Mouse (Mus musculus) erythroblast, embryonic 14.5 days (primary cell): Measurements from ENCODE around the gene Fam49a. TPM values are rescaled to one million over a fixed set of nuclear protein-coding genes. Genes with fewer than 3 reads are reported as not detected.

Source experiments
- H3K27me3 ChIP-seq: 2 replicates; pipeline ENCODE4 v1.6.1; 2012; ENCODE audit warnings: inconsistent platforms; ENCODE audit not compliant: control insufficient read depth
- H3K36me3 ChIP-seq: 2 replicates; pipeline ENCODE4 v1.6.1; 2012; ENCODE audit warnings: mild to moderate bottlenecking, inconsistent platforms; ENCODE audit not compliant: control insufficient read depth
- H3K4me1 ChIP-seq: 2 replicates; pipeline ENCODE4 v1.6.1; 2012; ENCODE audit warnings: inconsistent platforms; ENCODE audit not compliant: control insufficient read depth
- H3K4me3 ChIP-seq: replicated peaks from 2 replicates; pipeline ENCODE3; 2012; ENCODE audit warnings: moderate library complexity, mild to moderate bottlenecking, inconsistent platforms
- H3K9me3 ChIP-seq: 2 replicates; pipeline ENCODE4 v1.6.1; 2012; ENCODE audit warnings: low read length, inconsistent platforms, mixed read lengths; ENCODE audit not compliant: control insufficient read depth
- GATA1 ChIP-seq: IDR thresholded peaks from 2 replicates; pipeline ENCODE4 v1.6.1; 2012; ENCODE audit warnings: low read length, inconsistent platforms, mixed read lengths
- TAL1 ChIP-seq: IDR thresholded peaks from 3 replicates; pipeline ENCODE4 v1.6.1; 2012; ENCODE audit warnings: low read length, inconsistent platforms, mixed read lengths
- polyA plus RNA-seq: library from polyadenylated mRNA; stranded (reverse); fragments of >175 nt; gene quantifications from 2 replicates; pipeline ENCODE4 v1.2.3, GENCODE M21; 2012

The Fam49a gene
- under 0.01 and 0.01 TPM in 2 replicates for polyA plus RNA-seq

GRCm38 (mm10) chr12:12261987-12262971, at the start of gene Fam49a:
Fam49a (plus strand) TSS chr12:12262139.
- H3K9me3 ChIP-seq, result no peaks in the 10 kb centered on the region
- peaks cover 26% of the 10 kb centered on the region for H3K27me3 ChIP-seq
- H3K36me3 ChIP-seq, result no peaks in the 10 kb centered on the region
- H3K4me3 ChIP-seq, result peak within 1 kb of the TSS; percentile 51
- H3K4me1 ChIP-seq, result peaks cover 3% of the 10 kb centered on the region
- TF ChIP-seq GATA1 (no peak), TAL1 (no peak)

DNA sequence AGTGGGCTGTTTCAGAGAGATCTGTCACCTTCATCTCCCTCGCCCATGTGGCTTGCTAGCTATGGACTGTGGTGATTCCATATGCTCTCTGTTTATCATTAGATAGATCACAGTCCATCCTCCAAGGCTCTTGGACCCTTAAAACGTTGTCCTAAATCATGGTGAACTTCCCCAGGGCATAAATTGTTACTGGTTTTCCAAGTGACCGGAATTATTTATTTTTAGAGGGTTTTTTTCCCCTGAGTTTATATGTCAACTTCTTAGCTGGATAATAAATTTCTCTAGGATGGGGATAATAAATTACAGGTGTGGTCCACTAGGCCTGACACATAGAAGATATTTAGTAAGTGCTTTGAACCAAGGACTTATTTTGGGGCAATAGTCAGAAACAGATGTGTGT, 48.4 kb upstream of the Fam49a start:
- TF ChIP-seq GATA1 (no peak), TAL1 (no peak)
- Histone ChIP-seq H3K36me3 (no peaks in the 10 kb centered on the region), H3K27me3 (no peaks in the 10 kb centered on the region), H3K4me3 (no peak overlapping the region), H3K9me3 (no peaks in the 10 kb centered on the region), H3K4me1 (no peaks in the 10 kb centered on the region)

- Histone ChIP-seq H3K4me3 (no peak overlapping the region), H3K36me3 (no peaks in the 10 kb centered on the region), H3K27me3 (no peaks in the 10 kb centered on the region), H3K4me1 (no peaks in the 10 kb centered on the region), H3K9me3 (no peaks in the 10 kb centered on the region)
- TF ChIP-seq TAL1 (no peak), GATA1 (no peak)
Measured at GRCm38 (mm10) chr12:12218947-12219346, 43.0 kb upstream of the Fam49a start.

GRCm38 (mm10) chr12:12220755-12221496, 41.0 kb upstream of the Fam49a start:
- H3K9me3 ChIP-seq, result no peaks in the 10 kb centered on the region

DNA sequence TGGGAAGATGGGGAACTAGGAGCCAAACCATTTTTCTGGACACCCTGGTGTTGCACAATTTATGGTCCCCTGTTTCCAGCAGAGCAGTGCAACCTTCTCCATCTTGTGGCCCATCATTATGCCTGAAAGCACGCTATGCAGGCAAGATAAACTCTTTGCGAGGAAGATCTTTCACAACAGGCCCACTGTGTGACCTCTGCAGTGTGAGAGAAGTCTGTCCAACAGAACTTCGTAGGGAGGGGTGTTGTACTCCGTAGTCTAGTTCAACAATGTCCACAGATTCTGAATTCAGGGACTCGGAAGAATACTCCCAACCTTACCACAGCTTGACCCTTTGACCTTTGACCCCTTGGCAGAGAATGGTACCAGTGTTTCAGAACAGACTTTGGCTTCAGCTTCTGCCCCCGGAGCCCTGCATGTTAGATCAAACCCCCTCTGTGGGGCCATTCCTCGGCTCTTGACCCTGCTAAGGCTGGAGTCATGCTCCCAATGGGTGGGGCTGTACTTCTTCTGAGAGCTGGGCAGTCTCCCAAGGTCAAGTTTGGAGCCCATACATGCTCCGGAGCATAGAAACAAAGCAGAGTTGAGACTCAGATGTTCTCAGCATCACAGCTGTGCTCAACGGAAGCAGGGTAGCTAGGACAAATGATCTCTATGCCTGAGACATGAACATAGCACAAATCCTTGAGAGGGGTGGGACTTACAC, 39.2 kb upstream of the Fam49a start:
- Histone ChIP-seq H3K36me3 (no peaks in the 10 kb centered on the region), H3K4me3 (no peak overlapping the region), H3K9me3 (no peaks in the 10 kb centered on the region), H3K4me1 (no peaks in the 10 kb centered on the region), H3K27me3 (no peaks in the 10 kb centered on the region)
- TF ChIP-seq GATA1 (no peak), TAL1 (no peak)

More at GRCm38 (mm10) chr12:12220755-12221496, 41.0 kb upstream of the Fam49a start:
- Histone ChIP-seq H3K27me3 (no peaks in the 10 kb centered on the region), H3K4me3 (no peak overlapping the region), H3K4me1 (no peaks in the 10 kb centered on the region), H3K36me3 (no peaks in the 10 kb centered on the region)
- no peak for TF ChIP-seq TAL1
- TF ChIP-seq GATA1, result no peak

- H3K4me1 ChIP-seq, result no peaks in the 10 kb centered on the region
- TF ChIP-seq GATA1 (no peak), TAL1 (no peak)
Measured at GRCm38 (mm10) chr12:12223336-12223735, 38.6 kb upstream of the Fam49a start.

DNA sequence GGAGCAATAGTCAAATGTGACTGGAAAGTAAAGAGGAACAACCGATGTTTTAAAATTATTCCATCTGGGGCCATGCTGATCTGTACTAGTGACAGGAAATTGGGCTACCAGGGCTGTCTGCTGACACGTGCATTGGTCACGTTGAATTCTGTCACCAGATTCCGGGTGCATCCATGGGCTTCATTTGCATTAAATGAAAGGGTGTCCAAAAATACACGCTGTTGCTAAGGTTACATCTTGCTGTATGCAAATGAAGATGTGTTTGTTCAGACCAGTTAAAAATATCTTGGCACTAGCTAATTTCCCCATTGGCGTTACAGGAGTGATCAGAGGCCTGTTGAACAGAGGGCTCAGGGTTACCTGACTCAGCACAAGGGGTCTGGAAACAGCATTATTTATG, 36.2 kb upstream of the Fam49a start:
- Histone ChIP-seq H3K9me3 (no peaks in the 10 kb centered on the region), H3K36me3 (no peaks in the 10 kb centered on the region), H3K27me3 (no peaks in the 10 kb centered on the region), H3K4me3 (no peak overlapping the region), H3K4me1 (no peaks in the 10 kb centered on the region)
- no peak for TF ChIP-seq TAL1
- no peak for TF ChIP-seq GATA1

More at GRCm38 (mm10) chr12:12223336-12223735, 38.6 kb upstream of the Fam49a start:
- no peaks in the 10 kb centered on the region for H3K36me3 ChIP-seq
- no peaks in the 10 kb centered on the region for H3K9me3 ChIP-seq
- H3K4me3 ChIP-seq, result no peak overlapping the region
- no peaks in the 10 kb centered on the region for H3K27me3 ChIP-seq

- H3K4me3 ChIP-seq, result no peak overlapping the region
- TF ChIP-seq GATA1, result no peak
- TF ChIP-seq TAL1, result no peak
- H3K27me3 ChIP-seq, result no peaks in the 10 kb centered on the region
- H3K4me1 ChIP-seq, result no peaks in the 10 kb centered on the region
- H3K36me3 ChIP-seq, result no peaks in the 10 kb centered on the region
- no peaks in the 10 kb centered on the region for H3K9me3 ChIP-seq
Measured at GRCm38 (mm10) chr12:12227594-12227993, 34.3 kb upstream of the Fam49a start.

GRCm38 (mm10) chr12:12230031-12230557, 31.8 kb upstream of the Fam49a start:
- no peaks in the 10 kb centered on the region for H3K27me3 ChIP-seq
- no peaks in the 10 kb centered on the region for H3K4me1 ChIP-seq
- H3K36me3 ChIP-seq, result no peaks in the 10 kb centered on the region
- TF ChIP-seq GATA1, result no peak
- TF ChIP-seq TAL1, result no peak
- no peak overlapping the region for H3K4me3 ChIP-seq
- H3K9me3 ChIP-seq, result no peaks in the 10 kb centered on the region
